Mouse (Mus musculus) CH12.LX (cell line): ENCODE measurements at regions not wholly inside any gene's neighbourhood (a gene's known extent, or its start where the extent isn't known, plus 50 kb on each side); places are given as distances from the start of the nearest gene placed in this dataset.

Source experiments
- CTCF ChIP-seq, 2 experiments: IDR thresholded peaks in 1 of 2; conservative IDR thresholded peaks in 1 of 2; 2 replicates each; pipeline ENCODE4 v1.5.1; 2011 to 2012; ENCODE audit warnings: low read depth in 2 of 2, low read length in 2 of 2, improper control_type of control experiment in 1 of 2, inconsistent platforms in 1 of 2, mild to moderate bottlenecking in 1 of 2, moderate library complexity in 1 of 2
- MAX ChIP-seq: IDR thresholded peaks from 2 replicates; pipeline ENCODE4 v1.6.1; 2011; ENCODE audit warnings: low read length, improper control_type of control experiment
- POLR2A ChIP-seq: IDR thresholded peaks from 2 replicates; pipeline ENCODE4 v1.6.1; 2011; ENCODE audit warnings: low read depth, mild to moderate bottlenecking, improper control_type of control experiment, low read length
- RAD21 ChIP-seq: IDR thresholded peaks from 2 replicates; pipeline ENCODE4 v1.6.1; 2011; ENCODE audit warnings: low read depth, mild to moderate bottlenecking, low read length, improper control_type of control experiment, moderate library complexity

DNA sequence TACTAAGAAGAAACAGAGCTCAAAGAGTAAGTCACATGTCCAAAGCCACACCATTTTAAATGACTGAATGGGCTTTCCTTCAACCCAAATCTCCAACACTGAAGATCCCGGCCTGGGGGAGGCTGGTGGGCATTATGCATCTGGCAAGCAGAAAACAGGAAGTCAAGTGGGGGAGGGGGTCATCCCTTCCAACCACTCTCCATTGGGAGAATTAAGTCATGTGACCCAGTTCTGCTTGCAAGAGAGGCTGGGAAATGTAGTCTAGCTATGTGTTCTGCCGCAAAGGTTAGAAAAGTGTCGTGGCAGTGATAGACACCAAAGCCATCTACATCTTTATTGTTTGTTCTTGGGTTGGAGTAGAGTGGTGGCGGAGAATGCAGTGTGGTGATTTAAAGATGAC, 78.0 kb upstream of the Disp3 start:
- TF ChIP-seq MAX (no peak), RAD21 (no peak), CTCF (conservative IDR thresholded peaks at IDR 0.05 in 1 of 2, IDR thresholded peaks at IDR 0.05 in 1 of 2; ENCODE audit: low read depth in 2 of 2, low read length in 2 of 2) (no peak), POLR2A (no peak)
